Mouse (Mus musculus) brain, adult 10 weeks (tissue): Measurements from ENCODE around the gene Ndufb11. TPM values are rescaled to one million over a fixed set of nuclear protein-coding genes. Genes with fewer than 3 reads are reported as not detected.

ENCODE experiments used
- polyA plus RNA-seq: library from polyadenylated mRNA; stranded (reverse); fragments of 350-450 nt; fragmentation: Illumina TruSeq; extraction: RNeasy Lipid Tissue Mini Kit (QIAGEN cat#74804); gene quantifications from one replicate; pipeline ENCODE4 v1.2.3, GENCODE M21; 2015; ENCODE audit warnings: low read depth, low replicate concordance

Gene Ndufb11
- polyA plus RNA-seq = 306 TPM

DNA sequence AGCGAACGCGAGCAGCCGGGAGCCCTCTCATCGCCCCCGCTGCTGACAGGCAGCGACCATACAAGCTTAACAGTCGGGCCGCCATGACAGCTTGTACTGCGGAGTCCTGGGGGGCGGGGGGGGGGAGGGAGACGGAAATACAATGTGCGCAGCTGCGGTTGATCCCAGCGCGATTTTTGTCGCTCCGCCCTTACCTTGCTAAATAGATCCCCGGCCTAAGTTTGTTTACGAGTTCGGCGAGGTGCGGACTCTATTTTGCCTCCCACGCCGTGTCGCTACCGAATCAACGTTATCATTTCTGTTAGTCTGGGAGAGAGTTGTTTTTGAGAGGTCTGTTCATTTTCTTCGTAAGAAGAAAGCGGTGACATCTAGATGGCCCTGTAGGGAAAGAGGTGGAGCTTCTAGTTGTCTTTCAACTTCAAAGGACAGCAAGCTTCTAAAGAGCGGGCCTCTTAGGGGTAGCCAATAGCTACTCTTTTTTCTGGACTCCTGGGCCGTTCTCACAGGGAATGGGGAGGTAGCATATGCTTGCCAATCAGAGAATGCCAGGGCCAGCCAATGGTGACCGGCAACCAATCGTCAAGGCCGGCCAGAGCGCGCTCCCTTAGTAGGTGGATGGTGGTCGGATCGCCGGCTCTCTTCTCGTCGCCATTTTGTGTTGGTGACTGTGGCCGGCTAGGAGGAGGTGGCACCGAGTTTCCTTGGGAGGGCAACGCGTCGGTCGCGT lies at the start of gene Ndufb11, which contains the start of gene Rbm10:
TSS of gene Ndufb11 (minus strand) at position 444 of the 727 bp plus-strand sequence.
TSS of gene Rbm10 (plus strand) at position 328 of the 727 bp plus-strand sequence.

DNA sequence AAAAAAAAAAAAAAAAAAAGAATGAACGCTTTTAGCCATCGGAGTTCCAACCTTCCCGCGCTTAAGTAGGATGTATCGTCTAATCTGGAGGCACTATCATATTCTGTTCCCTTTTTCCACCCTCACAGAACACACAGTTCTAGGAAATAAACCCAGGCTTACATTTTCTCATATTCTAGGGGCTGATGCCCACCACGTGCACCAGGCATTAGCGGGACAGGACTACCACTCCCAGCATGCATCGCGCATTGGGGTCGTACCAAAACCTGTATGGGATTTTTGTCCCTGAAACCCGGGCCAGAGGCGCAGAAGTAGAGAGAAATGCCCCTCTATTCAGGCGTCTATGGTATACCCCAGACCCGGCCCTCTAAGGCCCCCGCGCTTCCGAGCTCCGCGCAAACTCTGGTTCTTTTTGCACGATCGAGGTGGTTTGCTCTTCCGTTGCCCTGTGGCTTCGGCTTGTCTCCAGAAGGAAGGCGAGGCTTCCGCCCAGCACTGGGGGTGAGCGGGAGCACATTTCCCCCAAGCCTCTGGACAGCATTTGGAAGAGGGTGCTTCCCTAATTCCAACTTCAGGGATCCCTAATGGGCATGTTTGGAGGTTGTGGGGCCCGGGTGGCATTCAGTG lies 40.7 kb upstream of the Ndufb11 start, which contains the start of gene Uba1:
TSS of gene Uba1 (plus strand) at position 301 of the 627 bp plus-strand sequence.

Other genes starting within 250 kb of the Ndufb11 start
- 5.8 TPM for gene Jade3, start 191.9 kb downstream of the Ndufb11 start, polyA plus RNA-seq
- 0.94 TPM for gene Rgn, start 67.8 kb downstream of the Ndufb11 start, polyA plus RNA-seq
- 38.7 TPM for gene Rbm10, start 116 bp downstream of the Ndufb11 start, polyA plus RNA-seq
- 236 TPM for gene Uba1, start 40.7 kb upstream of the Ndufb11 start, polyA plus RNA-seq
- 228 TPM for gene Cdk16, start 70.3 kb upstream of the Ndufb11 start, polyA plus RNA-seq
- gene Usp11, start 86.3 kb upstream of the Ndufb11 start, polyA plus RNA-seq = 83.3 TPM
- 296 TPM for gene Araf, start 180.2 kb upstream of the Ndufb11 start, polyA plus RNA-seq